Mouse (Mus musculus) brain, embryonic 14.5 days (tissue): ENCODE data around the gene Olfr107.

Experiments used
- CTCF ChIP-seq: fragments of 200-500 bp; IDR thresholded peaks from 2 replicates; pipeline ENCODE4 v1.5.1; 2012; ENCODE audit warnings: inconsistent platforms, mild to moderate bottlenecking, moderate library complexity, borderline replicate concordance; ENCODE audit not compliant: insufficient read depth, insufficient read length; ENCODE audit errors: extremely low read depth
- POLR2A ChIP-seq: fragments of 200-500 bp; IDR thresholded peaks from 2 replicates; pipeline ENCODE4 v1.6.1; 2012; ENCODE audit warnings: mild to moderate bottlenecking, inconsistent platforms, borderline replicate concordance; ENCODE audit not compliant: poor library complexity, insufficient read depth, insufficient read length, severe bottlenecking; ENCODE audit errors: extremely low read depth

- no peak for TF ChIP-seq CTCF
- TF ChIP-seq POLR2A, result no peak
These were observed 46.2 kb downstream of the Olfr107 start, which contains the start of gene Olfr108 for GRCm38 (mm10) chr17:37445180-37445579.
